Mouse (Mus musculus) bone marrow, adult 2 months (tissue): ENCODE results near the gene Hist1h1b. TPM values are rescaled to one million over a fixed set of nuclear protein-coding genes. Genes with fewer than 3 reads are reported as not detected.
"Not testable (repeated sequence)": the region's sequence is repeated elsewhere in the genome, so short reads cannot be mapped to it uniquely, and the experiment has no call there.

Experiments used
- H3K27ac ChIP-seq: fragments of 200-500 bp; 2 replicates; pipeline ENCODE4 v1.5.1; 2012; ENCODE audit warnings: low read depth, mild to moderate bottlenecking, control low read depth, inconsistent platforms, low read length; ENCODE audit not compliant: control insufficient read depth, poor library complexity, insufficient read depth
- H3K4me1 ChIP-seq: fragments of 200-500 bp; 2 replicates; pipeline ENCODE4 v1.6.1; 2011; ENCODE audit warnings: low read length; ENCODE audit not compliant: control insufficient read depth, insufficient read depth
- H3K4me3 ChIP-seq: fragments of 200-500 bp; replicated peaks from 2 replicates; pipeline ENCODE3; 2011; ENCODE audit warnings: mild to moderate bottlenecking, low read depth, low read length, control low read depth; ENCODE audit not compliant: control insufficient read depth
- CTCF ChIP-seq: fragments of 200-500 bp; IDR thresholded peaks from 2 replicates; pipeline ENCODE4 v1.5.1; 2011; ENCODE audit warnings: low read length, control low read depth; ENCODE audit not compliant: control insufficient read depth, insufficient read depth
- POLR2A ChIP-seq: fragments of 200-500 bp; IDR thresholded peaks from 2 replicates; pipeline ENCODE4 v1.6.1; 2011; ENCODE audit warnings: low read depth, mild to moderate bottlenecking, control low read depth, low read length, borderline replicate concordance; ENCODE audit not compliant: control insufficient read depth
- WGBS: fragments of 180-500 bp; shearing (Covaris S2); methylation state at CpG from one replicate; pipeline ENCODE4 v1.1.7; 2018; 5-methylcytosine and 5-hydroxymethylcytosine counted together
- polyA plus RNA-seq: library from polyadenylated mRNA; stranded (reverse); fragments of >200 nt; gene quantifications from 2 replicates; pipeline ENCODE4 v1.2.4, GENCODE M21; 2011; ENCODE audit warnings: low replicate concordance; ENCODE audit not compliant: missing spikeins, insufficient read depth, insufficient read length

Hist1h1b gene
- polyA plus RNA-seq, 1 experiment = 123 TPM

- no peak for TF ChIP-seq CTCF
- no peak for TF ChIP-seq POLR2A
- no peak overlapping the region for H3K27ac ChIP-seq
- peaks cover 2% of the 10 kb centered on the region; the same call in 1 of the 2 replicates for H3K4me1 ChIP-seq
- no peak overlapping the region for H3K4me3 ChIP-seq
- WGBS = 55% methylated on average over 1 of the region's 1 CpGs
These were observed 35.4 kb downstream of the Hist1h1b start for GRCm38 (mm10) chr13:21745006-21745405.

- peak within 1 kb of the TSS; percentile 67 for H3K4me3 ChIP-seq
- not testable (repeated sequence) for H3K4me1 ChIP-seq
- under 1% methylated on average over 51 of the region's 56 CpGs for WGBS
- TF ChIP-seq POLR2A = peak; percentile 98
- peak within 1 kb of the TSS; percentile 93 for H3K27ac ChIP-seq
These were observed 45.3 kb downstream of the Hist1h1b start, which contains the start of gene Hist1h4j for GRCm38 (mm10) chr13:21734906-21735767. Hist1h4j (plus strand) TSS chr13:21735064.

- under 1% methylated on average over 21 of the region's 21 CpGs for WGBS
- TF ChIP-seq CTCF = peak; percentile 77
- no peak for TF ChIP-seq POLR2A
These were observed 46.2 kb downstream of the Hist1h1b start for GRCm38 (mm10) chr13:21734010-21734905.

GRCm38 (mm10) chr13:21733466-21733865 lies 47.0 kb downstream of the Hist1h1b start:
- Histone ChIP-seq H3K4me1 (peaks cover 5% of the 10 kb centered on the region), H3K4me3 (no peak overlapping the region), H3K27ac (no peak overlapping the region)
- WGBS = 80% methylated on average over 5 of the region's 5 CpGs
- no peak for TF ChIP-seq POLR2A
- no peak for TF ChIP-seq CTCF

More at GRCm38 (mm10) chr13:21734010-21734905, 46.2 kb downstream of the Hist1h1b start:
- H3K4me3 ChIP-seq = peak overlapping the region; percentile 54
- H3K27ac ChIP-seq = peak overlapping the region; percentile 93
- peaks cover 5% of the 10 kb centered on the region for H3K4me1 ChIP-seq

Other genes with a start within 250 kb of the Hist1h1b start
- gene Zkscan8, start 249.5 kb downstream of the Hist1h1b start, polyA plus RNA-seq = 2.1 and 6.4 TPM in 2 replicates
- not detected in 2 replicates for gene Olfr1366, start 237.8 kb downstream of the Hist1h1b start, polyA plus RNA-seq
- 0.90 and 1.00 TPM in 2 replicates for gene Olfr1535, start 220.7 kb downstream of the Hist1h1b start, polyA plus RNA-seq
- gene Olfr1364, start 198.9 kb downstream of the Hist1h1b start, polyA plus RNA-seq = not detected in 2 replicates
- not detected in 2 replicates for gene Olfr1362, start 166.6 kb downstream of the Hist1h1b start, polyA plus RNA-seq
- not detected in 2 replicates for gene Olfr11, start 138.1 kb downstream of the Hist1h1b start, polyA plus RNA-seq
- not detected in 2 replicates for gene Olfr1361, start 117.2 kb downstream of the Hist1h1b start, polyA plus RNA-seq
- not detected in 2 replicates for gene Olfr1360, start 103.2 kb downstream of the Hist1h1b start, polyA plus RNA-seq
- not detected in 2 replicates for gene Olfr1359, start 82.5 kb downstream of the Hist1h1b start, polyA plus RNA-seq
- 28.9 and 65.7 TPM in 2 replicates for gene Hist1h2bl, start 64.5 kb downstream of the Hist1h1b start, polyA plus RNA-seq
- 19.2 and 21.1 TPM in 2 replicates for gene Hist1h2ai, start 64.2 kb downstream of the Hist1h1b start, polyA plus RNA-seq
- 49.7 and 178 TPM in 2 replicates for gene Hist1h3h, start 63.0 kb downstream of the Hist1h1b start, polyA plus RNA-seq
- 19.6 and 68.6 TPM in 2 replicates for gene Hist1h2bm, start 58.6 kb downstream of the Hist1h1b start, polyA plus RNA-seq
- 47.4 and 58.6 TPM in 2 replicates for gene Hist1h4j, start 45.6 kb downstream of the Hist1h1b start, polyA plus RNA-seq
- gene Hist1h4k, start 30.1 kb downstream of the Hist1h1b start, polyA plus RNA-seq = 358 and 477 TPM in 2 replicates
- gene Hist1h2ak, start 26.8 kb downstream of the Hist1h1b start, polyA plus RNA-seq = 25.2 and 61.7 TPM in 2 replicates
- 98.2 and 195 TPM in 2 replicates for gene Hist1h2bn, start 26.5 kb downstream of the Hist1h1b start, polyA plus RNA-seq
- gene Hist1h3i, start 2.7 kb upstream of the Hist1h1b start, polyA plus RNA-seq = 34.1 TPM in 1 of 2 replicates, not detected in the other
- gene Hist1h2an, start 6.6 kb upstream of the Hist1h1b start, polyA plus RNA-seq = 14.9 and 15.3 TPM in 2 replicates
- gene Hist1h2bp, start 6.8 kb upstream of the Hist1h1b start, polyA plus RNA-seq = 31.5 and 33.4 TPM in 2 replicates
- gene Hist1h2bq, start 29.6 kb upstream of the Hist1h1b start, polyA plus RNA-seq = 27.5 and 42.9 TPM in 2 replicates
- 5.1 TPM in 1 of 2 replicates, not detected in the other for gene Hist1h2ao, start 29.8 kb upstream of the Hist1h1b start, polyA plus RNA-seq
- 157 and 288 TPM in 2 replicates for gene Hist1h4m, start 31.1 kb upstream of the Hist1h1b start, polyA plus RNA-seq
- 79.8 and 313 TPM in 2 replicates for gene Hist1h4n, start 51.6 kb upstream of the Hist1h1b start, polyA plus RNA-seq
- 94.2 and 102 TPM in 2 replicates for gene Hist1h2ap, start 52.9 kb upstream of the Hist1h1b start, polyA plus RNA-seq
- gene Hist1h2br, start 53.1 kb upstream of the Hist1h1b start, polyA plus RNA-seq = 36.9 and 43.8 TPM in 2 replicates
- 1.4 and 2.5 TPM in 2 replicates for gene Zfp184, start 164.5 kb upstream of the Hist1h1b start, polyA plus RNA-seq
- gene Pom121l2, start 200.6 kb upstream of the Hist1h1b start, polyA plus RNA-seq = not detected in 2 replicates
- 3.9 and 10.0 TPM in 2 replicates for gene Prss16, start 229.1 kb upstream of the Hist1h1b start, polyA plus RNA-seq